Mouse (Mus musculus) right cerebral cortex, postnatal 25 days (tissue): ENCODE data around the gene Btf3l4.

Experiments
- DNase-seq: peaks from one replicate; pipeline ENCODE4 v3.0.0; 2022

Btf3l4 gene

DNA sequence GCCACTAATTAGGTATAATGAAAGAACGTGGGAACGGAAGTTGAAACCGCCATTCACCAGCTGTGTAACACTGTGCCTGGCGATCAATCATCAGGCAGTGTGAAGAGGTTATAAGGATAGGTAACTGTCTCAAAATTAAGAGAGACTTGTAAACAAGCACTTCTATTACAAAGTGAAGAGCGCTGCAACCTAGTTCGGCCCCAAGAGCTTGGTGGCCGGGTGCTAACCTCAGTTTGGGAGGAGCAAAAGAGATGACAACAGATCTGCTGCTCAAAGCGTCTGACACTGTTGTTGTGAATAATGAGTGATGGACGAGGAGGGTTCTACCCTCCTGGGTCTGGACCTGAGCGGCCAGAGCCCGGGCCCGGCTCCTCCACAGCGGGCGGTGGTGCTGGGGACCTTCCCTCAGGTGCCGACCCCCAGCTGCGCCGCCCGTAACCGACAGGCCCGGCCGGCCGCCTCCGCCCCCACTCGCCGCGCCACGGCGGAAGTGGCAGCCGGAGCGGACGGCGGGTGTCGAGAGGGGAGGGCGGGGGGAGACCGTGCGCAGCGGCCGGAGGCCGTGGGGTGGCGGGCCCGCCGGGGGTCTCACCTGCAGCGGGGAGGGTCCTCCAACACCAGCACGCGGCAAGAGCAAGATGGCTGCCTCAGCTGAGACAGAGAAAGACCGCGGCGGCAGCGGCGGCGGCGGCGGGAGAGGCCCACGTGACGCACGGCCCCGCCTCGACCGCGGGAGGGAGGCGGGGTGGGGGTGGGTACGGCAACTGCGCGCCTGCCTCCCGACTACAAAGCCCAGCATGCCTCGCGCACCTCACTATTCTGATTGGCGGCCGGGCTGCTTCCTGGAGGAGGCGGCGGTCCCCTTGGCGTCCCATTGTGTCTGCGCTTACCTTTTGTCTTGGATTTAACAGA is at the start of gene Btf3l4:
TSS of gene Btf3l4 (minus strand) at position 699 of the 912 bp plus-strand sequence.
- peak; percentile 92 for DNase-seq

DNA sequence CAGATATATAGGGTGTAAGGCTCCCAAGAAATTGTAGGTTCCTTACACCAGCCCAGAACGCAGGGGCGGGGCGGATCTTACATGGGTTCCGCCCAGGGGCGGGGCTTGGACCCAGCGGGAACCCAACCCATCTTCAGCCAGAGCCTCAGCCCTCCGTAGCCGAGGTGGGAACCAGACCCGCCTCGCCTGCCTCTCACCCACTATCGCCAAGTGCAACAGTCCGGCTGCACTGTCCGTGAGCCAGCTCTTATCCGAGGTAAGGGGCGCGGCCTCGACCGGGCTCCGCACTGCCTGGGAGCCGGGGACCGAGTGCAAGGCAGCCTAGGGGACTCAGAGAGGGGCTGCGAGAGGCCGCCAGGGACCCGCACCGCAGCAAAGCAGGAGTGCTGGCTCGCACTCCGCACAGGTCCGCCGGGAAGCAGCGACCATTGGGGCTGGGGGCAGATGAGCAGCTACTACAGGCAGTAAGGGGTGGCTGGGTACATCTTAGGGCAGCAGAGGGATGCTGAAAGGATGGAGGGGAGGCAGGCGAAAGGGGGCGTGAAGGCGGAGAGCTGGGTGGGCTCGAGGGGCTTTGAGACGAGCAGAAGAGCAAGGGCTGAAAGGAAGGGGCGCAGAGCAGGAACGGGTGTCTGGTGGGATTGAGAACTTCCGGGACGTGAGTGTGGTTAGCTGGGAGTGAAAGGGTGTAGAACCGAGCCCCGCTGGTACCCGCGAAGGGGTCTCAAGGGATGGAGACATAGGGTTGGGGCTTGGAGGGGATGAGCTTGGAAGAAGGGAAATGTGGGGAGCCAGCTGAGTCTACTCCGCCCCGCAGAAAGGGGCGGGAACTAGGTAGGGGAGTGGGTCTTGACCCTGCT is 45.8 kb upstream of the Btf3l4 start, which contains the start of gene Rab3b:
TSS of gene Rab3b (plus strand) at position 101 of the 860 bp plus-strand sequence.
- DNase-seq, result peak; percentile 73

DNA sequence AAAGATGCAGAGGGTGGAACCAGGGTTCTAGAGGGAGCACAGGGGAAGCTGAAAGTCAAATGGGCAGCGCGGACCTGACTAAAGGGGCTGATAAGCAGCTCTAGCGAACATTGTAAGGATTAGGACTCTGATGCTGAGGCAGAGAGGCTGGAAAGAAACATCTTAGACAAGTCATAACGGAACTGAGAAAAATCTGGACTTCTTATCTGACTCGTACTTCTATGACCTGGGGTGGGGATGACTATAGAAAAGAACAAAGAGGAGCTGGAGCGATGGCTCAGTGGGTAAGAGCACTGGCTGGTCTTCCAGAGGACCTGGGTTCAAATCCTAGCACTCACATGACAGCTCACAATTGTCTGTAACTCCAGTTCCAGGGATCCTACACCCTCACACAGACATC is 44.5 kb upstream of the Btf3l4 start:
- DNase-seq, result no peak

GRCm38 (mm10) chr4:108873746-108874145 is 40.3 kb upstream of the Btf3l4 start:
- DNase-seq, result no peak

DNA sequence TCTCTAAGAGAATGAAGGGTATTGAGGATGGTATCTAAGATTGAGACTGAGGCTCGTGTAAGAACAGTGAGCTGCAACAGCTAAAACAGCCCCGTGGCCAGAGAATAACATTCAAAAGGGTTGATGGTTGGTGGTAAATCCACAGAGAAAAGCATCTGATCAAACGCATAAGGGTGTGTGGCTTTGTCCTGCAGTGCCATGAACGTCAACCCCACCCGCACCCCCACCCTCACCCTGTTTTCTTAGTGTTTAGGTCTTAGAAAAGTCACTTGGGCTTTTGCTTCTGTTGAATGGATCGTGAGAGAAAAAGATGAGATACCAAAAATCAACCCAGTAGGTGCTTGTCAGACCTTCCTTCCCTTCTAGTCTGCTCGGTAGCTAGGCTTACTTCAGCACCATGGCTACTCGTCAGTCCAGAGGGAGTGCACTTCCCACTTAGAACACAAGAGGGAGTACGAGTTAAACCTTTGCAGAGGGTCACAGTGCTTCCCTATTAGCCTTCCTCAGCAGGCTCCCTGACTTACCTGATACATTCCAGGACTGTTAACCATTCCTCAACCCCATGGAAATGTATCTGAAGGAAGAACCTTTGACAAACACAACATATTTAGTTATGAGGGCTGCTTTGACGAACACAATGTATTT is 36.4 kb upstream of the Btf3l4 start:
- peak; percentile 82 for DNase-seq

DNA sequence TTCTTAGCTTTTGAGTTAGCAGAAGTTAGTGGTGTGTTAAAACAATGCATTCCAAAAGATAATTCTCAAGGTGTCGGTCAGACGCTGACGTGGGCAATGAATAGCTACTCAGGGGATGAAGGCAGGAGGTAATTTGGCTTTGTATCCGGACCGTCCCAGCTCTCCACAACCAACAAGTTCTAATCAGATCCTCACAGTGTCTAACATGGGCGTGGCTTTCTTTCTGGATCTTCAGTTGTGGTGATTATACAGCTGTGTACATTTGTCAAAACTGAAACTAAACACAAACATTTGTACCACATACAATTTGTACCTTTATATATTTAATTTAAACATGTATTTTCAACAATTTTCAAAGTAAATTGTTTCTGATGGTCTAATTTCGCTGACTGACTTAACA is 33.4 kb upstream of the Btf3l4 start:
- DNase-seq, result no peak

GRCm38 (mm10) chr4:108848505-108848848 is 15.1 kb upstream of the Btf3l4 start, which contains the start of gene A730015C16Rik:
TSS of gene A730015C16Rik (minus strand) at chr4:108848619.
- no peak for DNase-seq

DNA sequence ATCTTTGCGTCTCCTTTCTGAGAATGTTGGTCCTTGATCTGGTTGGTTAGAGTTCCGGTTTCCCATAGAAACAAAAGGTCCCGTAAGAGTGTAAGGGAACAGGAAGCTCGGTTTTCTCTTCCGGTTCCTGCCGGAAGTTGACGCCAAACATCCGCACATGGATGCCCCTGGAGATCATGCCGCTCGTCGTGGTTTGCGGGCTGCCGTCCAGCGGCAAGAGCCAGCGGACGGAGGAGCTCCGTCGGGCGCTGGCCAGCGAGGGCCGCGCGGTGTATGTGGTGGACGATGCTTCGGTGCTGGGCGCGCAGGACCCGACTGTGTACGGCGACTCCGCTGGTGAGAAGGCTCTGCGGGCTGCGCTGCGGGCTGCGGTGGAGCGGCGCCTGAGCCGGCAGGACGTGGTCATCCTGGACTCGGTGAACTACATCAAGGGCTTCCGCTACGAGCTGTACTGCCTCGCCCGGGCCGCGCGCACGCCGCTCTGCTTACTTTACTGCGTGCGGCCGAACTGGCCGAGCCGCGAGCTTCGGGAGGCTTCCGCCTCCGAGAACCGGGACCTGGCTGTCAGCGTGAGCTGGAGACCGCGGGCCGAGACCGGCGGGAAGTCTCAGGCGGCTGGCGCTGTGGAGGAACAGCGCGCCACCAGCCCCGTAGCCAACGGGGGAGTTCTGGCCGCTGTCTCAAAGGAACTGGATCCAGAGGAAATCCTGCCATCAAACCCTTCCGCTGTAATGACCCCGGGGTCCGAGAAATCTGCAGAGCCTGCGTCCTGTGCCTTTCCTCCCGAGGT is 14.5 kb upstream of the Btf3l4 start, which contains the start of gene Kti12:
TSS of gene Kti12 (plus strand) at position 71 of the 790 bp plus-strand sequence.
- DNase-seq, result peak; percentile 86

DNA sequence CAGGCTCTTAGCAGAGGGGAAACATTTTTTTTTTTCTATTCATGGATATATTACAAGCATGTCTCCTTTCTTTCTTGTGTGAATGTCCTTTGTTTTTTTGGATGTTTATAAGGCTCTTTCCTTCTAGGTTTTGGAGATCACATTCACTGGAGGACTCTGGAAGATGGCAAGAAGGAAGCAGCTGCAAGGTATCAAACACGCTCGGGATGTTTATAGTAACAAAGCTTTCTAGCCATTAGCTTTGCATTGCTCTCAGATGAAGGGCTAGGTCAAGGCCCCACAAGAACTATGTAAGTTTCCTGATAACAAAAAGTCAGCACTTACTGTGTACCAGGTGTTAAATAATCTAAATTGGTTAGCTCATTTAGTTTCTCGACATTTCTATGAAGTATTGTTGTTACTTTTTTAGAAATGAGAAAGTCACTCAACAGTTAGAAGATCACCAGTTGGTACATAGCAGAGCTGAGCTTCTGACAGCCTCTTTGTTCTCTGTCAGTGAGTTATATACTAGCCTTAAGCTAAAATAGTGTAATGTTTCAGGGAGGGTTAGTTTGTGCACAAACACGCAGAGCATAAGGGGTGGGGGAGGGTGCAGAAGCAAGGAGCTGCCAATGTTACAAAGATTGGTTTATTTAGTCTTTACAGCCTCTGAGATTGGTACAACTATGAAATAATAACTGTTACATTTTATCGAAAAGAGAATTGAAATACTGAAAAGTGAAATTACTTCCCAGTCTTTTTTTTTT is 12.6 kb upstream of the Btf3l4 start:
- DNase-seq, result no peak

- DNase-seq, result no peak
These were observed 9.9 kb upstream of the Btf3l4 start for GRCm38 (mm10) chr4:108843336-108843735.

DNA sequence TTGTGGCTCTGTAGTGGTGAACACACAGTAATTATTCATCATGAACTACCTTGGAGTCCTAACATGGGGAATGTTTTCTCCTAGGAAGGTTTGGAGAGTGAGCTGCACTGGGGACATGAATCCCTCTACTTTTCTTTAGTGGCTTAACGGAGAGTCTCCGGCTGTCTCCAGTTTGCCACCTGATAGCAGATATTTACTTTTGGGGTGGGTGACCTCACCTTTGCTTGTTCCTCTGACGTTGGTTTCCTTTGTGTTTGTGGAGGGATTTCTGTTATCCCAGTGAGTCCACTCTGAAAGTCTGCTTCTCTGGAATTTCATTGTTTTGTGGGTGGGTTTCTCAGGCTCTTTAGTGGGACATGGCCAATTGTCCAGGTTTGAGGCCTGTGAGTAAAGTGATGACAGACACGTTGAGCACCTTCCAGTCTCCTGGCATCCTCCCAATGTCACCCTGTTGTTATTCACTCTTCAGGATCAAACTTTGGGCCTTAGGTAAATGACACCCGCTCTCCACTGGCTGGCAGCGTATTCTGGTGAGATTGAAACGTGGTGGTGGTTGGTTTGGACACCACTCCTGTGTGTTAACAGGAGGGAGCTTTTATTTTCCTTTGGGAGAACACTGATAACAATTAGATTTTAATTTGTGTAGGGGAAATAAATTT is 8.6 kb upstream of the Btf3l4 start:
- DNase-seq, result no peak

DNA sequence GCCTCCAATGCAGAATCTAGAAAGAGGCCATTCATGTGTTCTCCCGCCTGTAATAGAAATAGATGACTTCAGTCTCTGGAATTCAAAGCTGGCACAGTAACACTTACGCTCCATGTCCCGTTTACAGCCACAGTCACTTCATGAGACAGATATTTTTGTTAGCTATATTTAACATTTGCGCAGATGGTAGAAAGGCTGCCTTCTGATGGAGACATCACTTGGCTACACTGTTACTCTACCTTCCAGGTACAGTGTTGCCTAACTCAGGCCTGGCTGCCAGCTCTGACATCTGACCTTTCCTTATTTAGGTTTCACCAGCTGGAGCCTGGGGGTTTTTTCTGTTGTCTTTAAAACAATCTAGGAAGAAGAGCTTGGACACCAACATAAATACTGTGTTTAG is 4.6 kb upstream of the Btf3l4 start:
- DNase-seq, result peak; percentile 8

DNA sequence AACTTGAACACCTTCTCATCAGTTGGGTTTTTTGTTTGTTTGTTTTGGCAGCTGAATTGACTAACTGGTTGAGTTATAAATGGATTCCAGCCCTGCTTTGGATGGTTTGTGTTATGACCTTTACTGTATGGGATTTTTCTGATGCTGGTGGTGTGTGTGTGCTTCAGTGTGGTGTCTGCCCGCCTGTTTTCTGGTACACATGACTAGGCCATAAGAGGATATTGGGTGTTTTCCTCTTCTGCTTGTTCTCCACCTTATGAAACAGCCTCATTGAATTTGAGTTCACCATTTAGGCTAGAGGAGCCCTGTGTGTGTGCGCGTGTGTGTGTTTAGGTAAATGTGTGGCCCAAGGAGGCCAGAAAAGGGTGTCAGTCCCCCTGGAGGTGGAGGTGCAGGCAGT is 2.1 kb upstream of the Btf3l4 start:
- no peak for DNase-seq

DNA sequence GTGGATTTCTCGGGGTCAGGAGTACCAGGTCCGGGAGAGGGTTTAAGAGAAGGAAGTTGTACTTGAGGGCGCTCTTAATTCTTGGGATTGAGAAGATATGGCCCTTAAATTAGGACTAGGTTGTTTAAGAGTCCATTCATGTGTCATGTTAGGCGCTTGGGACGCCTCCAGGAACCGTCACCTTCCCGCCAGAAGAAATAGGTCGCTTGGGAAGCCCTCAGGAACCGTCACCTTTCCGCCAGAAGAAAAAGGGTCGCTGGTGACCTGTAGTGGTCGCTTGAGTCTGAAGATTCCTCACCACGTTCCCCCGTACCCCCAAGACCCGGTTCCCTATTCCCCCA is 1.5 kb upstream of the Btf3l4 start:
- peak; percentile 17 for DNase-seq

GRCm38 (mm10) chr4:108834115-108834970 is 929 bp upstream of the Btf3l4 start, which contains the start of gene Txndc12:
TSS of gene Txndc12 (plus strand) at chr4:108834601.
- DNase-seq, result peak; percentile 82

GRCm38 (mm10) chr4:108833828-108834114 is 357 bp upstream of the Btf3l4 start:
- DNase-seq, result no peak

- no peak for DNase-seq
These were observed 2.7 kb downstream of the Btf3l4 start for GRCm38 (mm10) chr4:108830698-108831097.

GRCm38 (mm10) chr4:108826643-108827042 is 6.8 kb downstream of the Btf3l4 start:
- no peak for DNase-seq

- no peak for DNase-seq
These were observed 7.3 kb downstream of the Btf3l4 start for GRCm38 (mm10) chr4:108826096-108826495.

GRCm38 (mm10) chr4:108825677-108826076 is 7.7 kb downstream of the Btf3l4 start:
- DNase-seq, result no peak
